Mouse (Mus musculus): ENCODE results near the gene Abcb5.
A peak's percentile ranks its signal among the peaks of the same experiment; 100 is the strongest.
"Not testable (repeated sequence)": the region's sequence is repeated elsewhere in the genome, so short reads cannot be mapped to it uniquely, and the experiment has no call there.

Gene Abcb5

DNA sequence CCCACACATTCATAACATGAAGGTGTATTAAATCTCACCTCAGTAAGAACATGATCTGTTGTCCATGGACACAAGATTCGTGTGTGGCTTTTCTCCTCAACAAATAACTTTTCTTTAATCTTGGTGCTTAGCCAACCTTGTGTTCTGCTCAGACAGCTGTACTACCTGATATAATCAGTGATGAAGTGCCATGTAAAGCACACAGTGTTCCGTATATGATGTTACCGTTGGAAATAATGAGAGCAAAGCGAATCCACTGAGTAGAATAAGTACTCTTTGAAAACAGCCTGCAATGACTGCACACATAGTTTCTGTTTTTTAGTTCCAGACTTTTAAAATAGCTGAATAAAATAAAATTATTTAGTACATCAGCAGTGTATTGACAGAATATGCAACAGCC, at the start of gene Abcb5:
Gene Abcb5, minus strand, starts transcription at position 101 of the 400 bp plus-strand sequence.
- no peak for DNase-seq (ENCODE audit: low read depth, low spot score)
- H3K27me3 ChIP-seq (ENCODE audit: control insufficient read depth, insufficient read depth, low read length, poor library complexity, severe bottlenecking), result no peaks in the 10 kb centered on the region
- no peaks in the 10 kb centered on the region for H3K36me3 ChIP-seq (ENCODE audit: control insufficient read depth, insufficient read depth, low read length, poor library complexity, severe bottlenecking)

DNA sequence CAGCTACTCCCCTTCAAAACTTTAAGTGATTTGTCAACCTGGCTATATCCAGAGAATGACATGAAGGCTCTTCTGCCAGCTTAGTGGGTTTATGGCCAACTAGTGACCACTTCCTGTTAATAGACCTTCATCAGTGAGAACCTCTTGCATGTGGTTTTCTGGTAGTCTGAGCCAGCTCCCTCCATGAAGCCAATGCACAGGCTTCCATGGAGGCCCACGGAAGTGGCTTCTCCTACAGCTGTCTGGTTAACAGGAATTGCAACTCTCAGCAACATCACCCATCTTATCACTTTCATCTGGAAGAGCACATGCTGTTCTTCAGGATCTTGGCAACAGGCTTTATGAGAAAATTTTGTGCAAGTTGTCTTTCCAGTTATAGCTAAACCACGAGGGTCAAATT, 33.0 kb upstream of the Abcb5 start:
- no peaks in the 10 kb centered on the region for H3K36me3 ChIP-seq (ENCODE audit: control insufficient read depth, insufficient read depth, low read length, poor library complexity, severe bottlenecking)
- H3K27me3 ChIP-seq (ENCODE audit: control insufficient read depth, insufficient read depth, low read length, poor library complexity, severe bottlenecking), result no peaks in the 10 kb centered on the region
- no peak for DNase-seq (ENCODE audit: low read depth, low spot score)

DNA sequence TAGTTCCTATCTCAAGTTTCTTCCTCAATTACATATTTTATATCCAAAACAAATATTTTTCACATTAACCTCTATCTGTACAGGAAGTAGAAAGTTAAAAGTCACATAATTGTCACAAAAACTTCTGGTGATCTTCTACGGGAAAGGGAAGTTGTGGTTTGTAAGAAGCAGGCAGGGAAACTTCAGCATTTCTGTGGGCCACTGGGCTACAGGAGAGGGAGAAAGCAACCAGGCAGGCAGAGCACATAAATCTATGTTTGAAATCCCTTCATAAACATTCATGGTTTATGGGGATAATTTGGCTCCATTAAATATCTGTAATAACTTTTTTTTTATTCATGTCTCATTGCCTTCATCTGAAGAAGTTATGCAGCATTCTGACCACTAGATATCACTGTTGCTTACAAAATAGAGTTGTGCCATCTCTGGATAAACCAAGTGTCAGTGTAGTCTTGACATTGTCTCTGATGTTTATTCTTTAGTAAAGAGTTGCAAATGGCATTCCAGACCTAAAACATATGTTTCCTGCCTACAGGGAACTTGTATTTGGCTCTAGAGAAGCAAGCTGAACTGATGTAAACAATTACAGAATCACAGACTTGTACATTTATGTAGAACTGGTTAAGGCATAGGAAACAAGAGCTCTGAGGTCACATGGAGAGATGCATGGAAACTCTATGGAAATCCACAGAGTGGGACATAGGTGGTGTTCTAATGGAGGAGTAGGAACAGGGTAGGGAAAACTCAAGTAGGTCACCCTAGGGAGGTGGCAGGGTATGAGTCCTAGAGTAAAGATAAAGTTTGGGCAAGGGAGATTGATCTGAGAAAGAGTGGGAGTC, 28.3 kb upstream of the Abcb5 start:
- H3K36me3 ChIP-seq (ENCODE audit: control insufficient read depth, insufficient read depth, low read length, poor library complexity, severe bottlenecking), result no peaks in the 10 kb centered on the region
- DNase-seq (ENCODE audit: low read depth, low spot score), result peak; percentile 15
- no peaks in the 10 kb centered on the region for H3K27me3 ChIP-seq (ENCODE audit: control insufficient read depth, insufficient read depth, low read length, poor library complexity, severe bottlenecking)

DNA sequence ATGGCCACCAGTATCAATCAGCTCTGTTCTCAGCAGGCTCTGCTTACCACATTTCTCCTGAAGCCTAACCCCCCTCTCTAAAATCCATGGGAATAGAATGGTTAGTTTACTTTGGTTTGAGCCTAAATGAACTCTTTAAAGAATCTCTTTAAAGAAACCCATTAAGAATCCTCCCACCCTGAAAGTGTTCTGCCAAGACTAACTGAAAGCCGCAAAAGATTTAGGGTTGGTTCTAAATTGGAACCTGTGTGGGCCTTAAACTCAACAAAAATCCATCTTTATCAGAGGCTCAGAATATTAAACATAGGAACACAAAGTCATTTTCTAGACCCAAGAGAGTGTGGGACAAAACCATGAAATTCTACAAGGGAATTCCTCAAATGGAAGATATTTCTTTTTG, 18.6 kb upstream of the Abcb5 start:
- Histone ChIP-seq H3K36me3 (ENCODE audit: control insufficient read depth, insufficient read depth, low read length, poor library complexity, severe bottlenecking) (no peaks in the 10 kb centered on the region), H3K27me3 (ENCODE audit: control insufficient read depth, insufficient read depth, low read length, poor library complexity, severe bottlenecking) (no peaks in the 10 kb centered on the region)
- DNase-seq (ENCODE audit: low read depth, low spot score), result no peak

DNA sequence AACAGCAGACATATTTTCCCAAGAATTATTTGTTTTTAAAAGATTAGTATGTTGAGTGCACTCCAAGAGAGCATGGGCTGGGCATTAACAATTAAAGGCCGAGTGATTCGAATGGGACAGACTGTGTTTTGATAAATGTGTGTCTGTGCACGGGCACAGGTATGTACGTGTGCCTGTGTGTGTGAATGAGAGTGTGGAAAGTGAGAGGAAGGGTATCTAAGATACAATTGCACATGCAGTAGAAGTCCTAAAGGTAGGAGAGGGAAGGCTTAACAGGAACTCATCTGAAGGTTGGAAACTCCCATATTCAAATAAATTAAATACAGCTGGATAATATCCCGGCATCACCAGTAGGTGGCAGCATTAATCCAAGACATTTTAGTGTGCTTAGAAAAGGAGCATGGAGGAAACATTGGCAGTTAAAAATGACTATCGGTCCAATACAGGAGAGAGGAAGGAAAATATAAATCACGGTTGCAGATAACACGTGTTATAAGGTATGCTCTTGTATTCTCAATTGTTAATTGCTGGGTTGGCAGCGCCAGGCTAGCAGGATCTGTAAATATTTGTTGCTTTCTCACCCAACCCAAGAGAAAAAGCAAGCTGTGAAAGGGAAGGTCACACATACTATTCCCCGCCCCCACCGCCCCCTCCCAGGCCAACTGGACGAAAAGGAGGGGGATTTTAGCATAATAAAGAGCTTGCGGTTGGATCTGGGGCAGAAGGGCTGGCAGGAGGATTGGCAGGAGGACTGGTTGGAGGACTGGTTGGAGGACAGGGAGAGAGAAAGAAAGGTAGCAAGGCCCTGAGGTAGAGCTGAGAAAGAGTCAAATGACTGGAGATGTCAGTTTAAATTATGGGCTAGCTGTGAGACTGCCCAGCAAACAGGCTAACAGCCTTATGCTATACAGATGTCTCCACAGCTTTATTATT, 35.6 kb downstream of the Abcb5 start:
- Histone ChIP-seq H3K36me3 (ENCODE audit: control insufficient read depth, insufficient read depth, low read length, poor library complexity, severe bottlenecking) (no peaks in the 10 kb centered on the region), H3K27me3 (ENCODE audit: control insufficient read depth, insufficient read depth, low read length, poor library complexity, severe bottlenecking) (no peaks in the 10 kb centered on the region)
- peak; percentile 74 for DNase-seq (ENCODE audit: low read depth, low spot score)

DNA sequence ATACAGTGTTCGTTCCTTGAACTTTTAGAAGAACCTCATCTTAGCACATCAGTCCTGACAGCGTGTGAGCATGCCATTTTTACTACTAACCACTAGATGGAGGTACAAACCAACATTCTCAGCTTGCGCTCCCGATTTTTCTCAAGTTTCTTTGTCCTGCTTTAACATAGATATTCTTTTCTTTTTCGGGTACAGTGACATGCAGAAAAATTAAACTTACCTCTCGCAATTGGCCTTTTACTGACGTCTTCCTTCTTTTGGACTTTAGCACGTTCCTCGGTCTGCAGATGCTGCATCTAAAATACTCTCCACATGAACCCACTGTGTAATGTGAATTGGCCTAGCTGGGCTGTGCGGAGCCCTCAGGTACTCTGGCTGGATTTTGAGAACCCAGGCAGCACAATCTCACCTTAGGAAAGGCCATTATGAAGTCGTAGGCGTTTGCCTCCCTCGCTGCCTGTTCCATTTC, 39.4 kb downstream of the Abcb5 start:
- DNase-seq (ENCODE audit: low read depth, low spot score), result peak; percentile 33
- Histone ChIP-seq H3K36me3 (ENCODE audit: control insufficient read depth, insufficient read depth, low read length, poor library complexity, severe bottlenecking) (no peaks in the 10 kb centered on the region), H3K27me3 (ENCODE audit: control insufficient read depth, insufficient read depth, low read length, poor library complexity, severe bottlenecking) (no peaks in the 10 kb centered on the region)

DNA sequence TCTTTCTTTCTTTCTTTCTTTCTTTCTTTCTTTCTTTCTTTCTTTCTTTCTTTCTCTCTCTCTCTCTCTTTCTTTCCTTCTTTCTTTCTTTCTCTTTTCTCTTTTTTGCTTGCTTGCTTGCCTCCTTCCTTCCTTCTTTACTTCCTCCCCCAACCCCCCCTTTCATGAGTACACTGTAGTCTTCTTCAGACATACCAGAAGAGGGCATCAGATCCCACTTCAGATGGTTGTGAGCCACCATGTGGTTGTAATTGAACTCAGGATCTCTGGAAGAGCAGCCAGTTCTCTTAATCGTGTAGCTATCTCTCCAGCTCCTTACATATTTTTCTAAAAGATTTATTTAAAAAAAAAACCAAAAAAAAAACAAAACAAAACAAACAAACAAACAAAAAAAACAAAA, 42.3 kb downstream of the Abcb5 start:
- DNase-seq (ENCODE audit: low read depth, low spot score), result peak; percentile 3
- H3K27me3 ChIP-seq (ENCODE audit: control insufficient read depth, insufficient read depth, low read length, poor library complexity, severe bottlenecking); H3K36me3 ChIP-seq (ENCODE audit: control insufficient read depth, insufficient read depth, low read length, poor library complexity, severe bottlenecking): not testable (repeated sequence)

DNA sequence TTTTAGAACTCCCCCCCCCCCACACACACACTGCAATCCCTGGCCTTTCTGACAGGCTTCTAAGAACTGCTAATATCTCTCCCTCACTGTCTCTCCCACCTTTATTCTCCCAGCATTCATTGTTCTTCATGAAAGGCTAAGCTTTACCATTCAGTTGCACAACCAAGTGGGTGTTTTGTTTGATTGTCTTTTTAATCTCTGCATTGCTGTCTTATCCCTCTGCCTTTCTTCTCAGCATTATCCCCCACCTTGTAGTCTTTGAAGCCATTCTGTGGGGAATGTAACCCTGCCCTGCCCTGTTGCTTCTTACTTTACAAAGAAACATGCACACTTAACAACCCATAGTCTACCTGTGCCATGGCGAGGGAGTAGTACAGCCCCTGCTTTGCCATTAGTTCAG, 48.5 kb downstream of the Abcb5 start:
- H3K36me3 ChIP-seq (ENCODE audit: control insufficient read depth, insufficient read depth, low read length, poor library complexity, severe bottlenecking), result no peaks in the 10 kb centered on the region
- no peak for DNase-seq (ENCODE audit: low read depth, low spot score)
- H3K27me3 ChIP-seq (ENCODE audit: control insufficient read depth, insufficient read depth, low read length, poor library complexity, severe bottlenecking), result no peaks in the 10 kb centered on the region

DNA sequence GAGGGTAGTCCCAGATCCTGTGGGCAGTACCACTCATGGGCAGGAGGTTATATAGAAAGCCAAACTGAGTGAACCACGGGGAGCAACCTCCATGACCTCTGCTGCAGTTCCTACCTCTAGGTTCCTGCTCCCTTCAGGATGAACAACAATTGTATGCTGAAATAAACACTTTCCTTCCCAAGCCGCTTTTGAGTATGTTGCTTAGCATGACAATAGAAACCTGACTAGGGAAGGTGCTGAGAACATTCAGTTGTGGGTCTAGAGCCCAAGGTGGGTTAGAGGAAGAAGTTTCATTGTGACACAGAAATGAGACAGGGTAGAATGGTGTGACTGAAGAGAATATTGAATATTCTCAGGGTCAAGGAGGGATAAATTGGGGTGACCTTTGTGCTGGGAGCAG, 55.9 kb downstream of the Abcb5 start:
- H3K27me3 ChIP-seq (ENCODE audit: control insufficient read depth, insufficient read depth, low read length, poor library complexity, severe bottlenecking), result no peaks in the 10 kb centered on the region
- DNase-seq (ENCODE audit: low read depth, low spot score), result no peak
- no peaks in the 10 kb centered on the region for H3K36me3 ChIP-seq (ENCODE audit: control insufficient read depth, insufficient read depth, low read length, poor library complexity, severe bottlenecking)

DNA sequence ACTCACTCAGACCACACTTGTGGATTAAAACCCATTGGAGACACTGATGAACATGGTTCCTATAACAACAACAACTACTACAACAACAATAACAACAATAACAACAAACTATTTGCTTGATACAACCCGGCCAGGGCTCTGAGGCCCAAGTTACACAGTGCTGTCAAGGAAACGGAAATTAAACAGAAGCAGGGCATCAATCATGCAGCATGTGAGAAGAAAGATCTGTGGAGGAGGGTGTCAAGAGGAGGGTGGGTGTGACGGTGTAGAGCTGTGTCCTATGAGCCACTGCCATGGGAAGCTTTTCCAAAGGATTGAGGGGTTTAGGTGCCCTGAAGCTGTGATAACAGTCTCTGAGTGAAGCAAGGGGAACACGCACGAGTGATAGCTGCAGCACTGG, 64.0 kb downstream of the Abcb5 start:
- no peak for DNase-seq (ENCODE audit: low read depth, low spot score)
- H3K36me3 ChIP-seq (ENCODE audit: control insufficient read depth, insufficient read depth, low read length, poor library complexity, severe bottlenecking), result no peaks in the 10 kb centered on the region
- H3K27me3 ChIP-seq (ENCODE audit: control insufficient read depth, insufficient read depth, low read length, poor library complexity, severe bottlenecking), result no peaks in the 10 kb centered on the region

DNA sequence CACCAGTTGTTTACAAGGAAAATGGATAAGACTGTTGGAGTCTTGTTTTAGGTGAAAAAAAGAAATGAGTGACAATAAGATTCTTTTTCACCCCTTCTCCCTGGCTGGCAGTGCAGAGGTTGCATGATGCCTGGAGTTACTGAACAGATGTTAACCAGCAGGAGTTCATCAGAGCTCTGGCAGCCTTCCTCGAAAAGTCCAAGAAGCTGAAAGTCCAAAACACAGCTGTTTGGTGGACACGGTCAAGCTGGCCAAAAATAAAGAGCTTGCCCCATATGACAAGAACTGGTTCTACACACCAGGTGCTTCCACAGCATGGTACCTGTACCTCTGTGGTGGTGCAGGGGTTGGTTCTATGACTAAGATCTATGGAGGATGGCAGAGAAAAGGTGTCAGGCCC, 78.3 kb downstream of the Abcb5 start:
- no peak for DNase-seq (ENCODE audit: low read depth, low spot score)
- no peaks in the 10 kb centered on the region for H3K27me3 ChIP-seq (ENCODE audit: control insufficient read depth, insufficient read depth, low read length, poor library complexity, severe bottlenecking)
- H3K36me3 ChIP-seq (ENCODE audit: control insufficient read depth, insufficient read depth, low read length, poor library complexity, severe bottlenecking), result no peaks in the 10 kb centered on the region

DNA sequence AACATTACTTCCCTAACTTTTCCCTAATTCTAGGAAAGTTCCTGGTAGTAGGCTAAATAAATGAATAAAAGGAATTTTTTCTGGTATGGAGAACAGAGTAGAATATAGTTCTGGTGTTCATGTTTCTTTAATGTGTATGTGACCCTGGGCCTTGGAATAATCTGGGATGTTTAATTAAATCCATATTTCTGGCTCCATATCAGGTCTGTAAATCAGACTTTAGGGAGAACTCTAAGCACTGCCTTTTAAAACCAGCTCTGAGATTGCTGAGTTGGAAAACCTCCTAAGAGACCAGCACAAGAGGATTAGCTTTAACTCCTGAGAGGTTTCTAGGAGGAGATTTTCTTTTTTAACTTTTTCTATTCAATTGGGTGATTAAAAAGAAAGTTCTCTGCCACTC, 83.4 kb downstream of the Abcb5 start:
- Histone ChIP-seq H3K36me3 (ENCODE audit: control insufficient read depth, insufficient read depth, low read length, poor library complexity, severe bottlenecking) (no peaks in the 10 kb centered on the region), H3K27me3 (ENCODE audit: control insufficient read depth, insufficient read depth, low read length, poor library complexity, severe bottlenecking) (no peaks in the 10 kb centered on the region)
- DNase-seq (ENCODE audit: low read depth, low spot score), result no peak

DNA sequence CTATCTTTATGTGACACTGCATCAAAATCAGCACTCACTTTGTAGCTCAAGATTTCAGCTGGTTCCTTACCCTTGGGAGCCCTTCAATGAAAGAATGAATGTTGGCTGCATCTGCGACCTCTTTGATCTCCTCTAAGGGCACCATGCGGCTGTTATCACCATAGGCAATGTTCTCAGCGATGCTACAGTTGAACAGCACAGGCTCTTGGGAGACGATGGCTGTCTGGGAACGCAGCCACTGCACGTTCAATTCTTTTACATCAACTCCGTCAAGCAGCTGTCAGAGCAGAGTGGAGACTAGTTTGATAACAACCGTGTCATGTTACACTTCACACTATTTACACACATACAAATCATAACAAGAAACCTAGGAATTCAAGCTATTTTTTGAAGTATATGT, 93.5 kb downstream of the Abcb5 start:
- no peaks in the 10 kb centered on the region for H3K36me3 ChIP-seq (ENCODE audit: control insufficient read depth, insufficient read depth, low read length, poor library complexity, severe bottlenecking)
- H3K27me3 ChIP-seq (ENCODE audit: control insufficient read depth, insufficient read depth, low read length, poor library complexity, severe bottlenecking), result no peaks in the 10 kb centered on the region
- DNase-seq (ENCODE audit: low read depth, low spot score), result no peak

DNA sequence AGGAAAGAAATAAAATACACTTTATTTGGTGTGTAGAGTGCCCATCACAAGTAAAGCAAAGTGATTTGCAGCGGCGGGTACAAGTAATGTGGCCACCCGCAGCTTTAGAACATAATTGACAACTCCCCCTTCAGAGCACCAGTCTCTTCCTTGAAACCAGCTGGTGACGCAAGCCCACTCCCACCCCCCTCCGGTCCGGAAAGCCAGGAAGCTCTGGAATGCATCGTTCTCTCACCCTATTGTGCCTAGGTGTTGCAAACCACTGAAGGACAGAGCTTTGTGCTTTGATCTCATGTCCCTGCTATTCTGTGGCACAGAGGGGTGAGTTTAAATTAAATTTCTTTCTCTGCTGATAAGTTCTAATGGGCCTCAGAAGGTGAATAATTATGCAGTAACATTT, 110.1 kb downstream of the Abcb5 start:
- Histone ChIP-seq H3K27me3 (ENCODE audit: control insufficient read depth, insufficient read depth, low read length, poor library complexity, severe bottlenecking) (peaks cover 2% of the 10 kb centered on the region; the same call in 1 of the 2 replicates), H3K36me3 (ENCODE audit: control insufficient read depth, insufficient read depth, low read length, poor library complexity, severe bottlenecking) (no peaks in the 10 kb centered on the region)
- no peak for DNase-seq (ENCODE audit: low read depth, low spot score)

DNA sequence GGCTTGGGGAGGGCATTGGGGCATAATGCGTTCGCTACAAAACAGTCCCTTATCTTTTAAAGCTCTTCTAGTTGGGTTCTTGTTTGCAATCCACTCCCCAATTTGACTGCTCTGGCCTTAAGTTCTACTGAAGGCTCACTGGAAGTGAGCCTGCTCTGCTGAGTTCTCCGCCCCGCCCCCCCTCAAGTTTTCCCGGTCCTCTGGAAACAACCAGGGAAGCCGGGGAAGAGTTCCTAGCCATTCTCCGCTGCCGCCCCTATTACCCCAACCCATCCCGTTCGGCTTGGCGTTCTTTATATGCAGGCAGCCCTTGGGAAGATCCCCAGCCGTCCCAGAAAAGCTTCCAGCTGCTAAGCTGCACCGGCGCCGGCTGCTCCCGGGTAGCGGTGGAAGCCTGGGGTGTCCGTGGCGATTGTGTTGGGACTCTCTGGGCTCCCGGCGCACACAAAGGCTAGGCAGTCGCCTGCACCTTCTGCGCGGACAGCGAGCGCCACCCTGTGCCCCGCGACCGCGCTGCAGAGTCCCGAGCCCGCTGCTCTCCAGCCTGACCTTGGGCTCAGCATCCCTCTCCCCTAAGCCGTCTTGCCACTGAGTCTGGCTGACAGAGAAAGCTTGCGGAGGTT, 111.3 kb downstream of the Abcb5 start:
- no peak for DNase-seq (ENCODE audit: low read depth, low spot score)
- Histone ChIP-seq H3K27me3 (ENCODE audit: control insufficient read depth, insufficient read depth, low read length, poor library complexity, severe bottlenecking) (peaks cover 2% of the 10 kb centered on the region; the same call in 1 of the 2 replicates), H3K36me3 (ENCODE audit: control insufficient read depth, insufficient read depth, low read length, poor library complexity, severe bottlenecking) (no peaks in the 10 kb centered on the region)

Data from splenic B cell, adult 2 months (primary cell).